Mouse (Mus musculus) liver, embryonic 16.5 days (tissue): ENCODE results near the gene Tcf7l2. TPM values are rescaled to one million over a fixed set of nuclear protein-coding genes. Genes with fewer than 3 reads are reported as not detected.
A peak's percentile ranks its signal among the peaks of the same experiment; 100 is the strongest.

Source experiments
- ATAC-seq: fragments of 200-750 bp; cut with Nextera tagmentation; 2 replicates; pipeline ENCODE4 v1.8.0; 2017; ENCODE audit warnings: low read depth, mild to moderate bottlenecking, moderate number of reproducible peaks, moderate library complexity
- H3K27ac ChIP-seq: fragments of 300-500 bp; sonication (generic); 2 replicates; pipeline ENCODE4 v1.5.1; 2014; ENCODE audit warnings: mild to moderate bottlenecking, low read length
- H3K27me3 ChIP-seq: fragments of 300-500 bp; sonication (generic); 2 replicates; pipeline ENCODE4 v1.6.1; 2014; ENCODE audit warnings: low read depth, low read length, mixed read lengths; ENCODE audit not compliant: control insufficient read depth, insufficient read depth
- H3K36me3 ChIP-seq: fragments of 300-500 bp; sonication (generic); 2 replicates; pipeline ENCODE4 v1.6.1; 2014; ENCODE audit warnings: mild to moderate bottlenecking; ENCODE audit not compliant: control insufficient read depth, insufficient read depth
- H3K4me1 ChIP-seq: fragments of 300-500 bp; sonication (generic); 2 replicates; pipeline ENCODE4 v1.6.1; 2014; ENCODE audit warnings: low read depth, low read length, mixed read lengths; ENCODE audit not compliant: control insufficient read depth
- H3K4me2 ChIP-seq: fragments of 300-500 bp; sonication (generic); 2 replicates; pipeline ENCODE4 v1.6.1; 2014; ENCODE audit warnings: low read depth, low read length, mixed read lengths
- H3K4me3 ChIP-seq: fragments of 300-500 bp; sonication (generic); 2 replicates; pipeline ENCODE4 v1.5.1; 2014; ENCODE audit warnings: low read depth, mild to moderate bottlenecking, low read length
- H3K9ac ChIP-seq: fragments of 300-500 bp; sonication (generic); 2 replicates; pipeline ENCODE4 v1.6.1; 2014; ENCODE audit warnings: low read depth, low read length
- H3K9me3 ChIP-seq: fragments of 300-500 bp; sonication (generic); replicated peaks from 2 replicates; pipeline ENCODE4 v1.6.1; 2016; ENCODE audit warnings: low read length; ENCODE audit not compliant: control insufficient read depth
- WGBS: fragments of 180-500 bp; shearing (Covaris S2); extraction: QIAGEN DNeasy Blood & Tissue Kit; methylation state at CpG from one replicate; pipeline ENCODE4 v1.1.7; 2014; ENCODE audit not compliant: insufficient replicate concordance; 5-methylcytosine and 5-hydroxymethylcytosine counted together
- polyA plus RNA-seq: library from polyadenylated mRNA; unstranded; fragments of >200 nt; fragmentation: Nextera tagmentation; extraction: Ambion mirVana; gene quantifications from 2 replicates; pipeline ENCODE4 v1.2.1, GENCODE M21; 2015

Gene Tcf7l2
- polyA plus RNA-seq, 1 experiment from 2014 or later = 20.7 TPM

GRCm38 (mm10) chr19:55740753-55741438, 724 bp upstream of the Tcf7l2 start:
- Histone ChIP-seq H3K4me2 (peak overlapping the region; percentile 67), H3K4me1 (peaks cover 3% of the 10 kb centered on the region), H3K27ac (peak overlapping the region; percentile 52), H3K9ac (peak overlapping the region; percentile 42; the same call in 1 of the 2 replicates), H3K36me3 (no peaks in the 10 kb centered on the region), H3K9me3 (no peaks in the 10 kb centered on the region), H3K4me3 (peak overlapping the region; percentile 66), H3K27me3 (peaks cover 51% of the 10 kb centered on the region)
- WGBS = 14% methylated on average over 10 of the region's 10 CpGs
- ATAC-seq = no peak; the same call in 1 of the 2 replicates

- Histone ChIP-seq H3K27ac (peak overlapping the region; percentile 81), H3K4me3 (peak overlapping the region; percentile 66), H3K4me2 (peak overlapping the region; percentile 67), H3K4me1 (peaks cover 5% of the 10 kb centered on the region), H3K9me3 (no peaks in the 10 kb centered on the region), H3K36me3 (no peaks in the 10 kb centered on the region), H3K27me3 (peaks cover 65% of the 10 kb centered on the region), H3K9ac (peak overlapping the region; percentile 66)
- under 1% methylated on average over 56 of the region's 70 CpGs for WGBS
- no peak for ATAC-seq
Measured at GRCm38 (mm10) chr19:55742386-55743000, 873 bp downstream of the Tcf7l2 start.

GRCm38 (mm10) chr19:55743001-55743556, 1.5 kb downstream of the Tcf7l2 start:
- ATAC-seq = no peak
- peak overlapping the region; percentile 66 for H3K9ac ChIP-seq
- H3K4me2 ChIP-seq = peak overlapping the region; percentile 67
- H3K9me3 ChIP-seq = no peaks in the 10 kb centered on the region
- WGBS = under 1% methylated on average over 32 of the region's 38 CpGs
- no peaks in the 10 kb centered on the region for H3K36me3 ChIP-seq
- H3K4me3 ChIP-seq = peak overlapping the region; percentile 66
- peaks cover 69% of the 10 kb centered on the region for H3K27me3 ChIP-seq
- peaks cover 6% of the 10 kb centered on the region for H3K4me1 ChIP-seq
- H3K27ac ChIP-seq = peak overlapping the region; percentile 82

GRCm38 (mm10) chr19:55743557-55744441, 2.2 kb downstream of the Tcf7l2 start:
- under 1% methylated on average over 47 of the region's 47 CpGs for WGBS
- H3K27me3 ChIP-seq = peaks cover 72% of the 10 kb centered on the region
- no peaks in the 10 kb centered on the region for H3K9me3 ChIP-seq
- peak overlapping the region; percentile 62 for H3K9ac ChIP-seq
- H3K27ac ChIP-seq = peak overlapping the region; percentile 82
- peak overlapping the region; percentile 66 for H3K4me3 ChIP-seq
- H3K4me1 ChIP-seq = peaks cover 6% of the 10 kb centered on the region
- peak overlapping the region; percentile 67 for H3K4me2 ChIP-seq
- ATAC-seq = peak; percentile 58
- H3K36me3 ChIP-seq = no peaks in the 10 kb centered on the region

- Histone ChIP-seq H3K36me3 (no peaks in the 10 kb centered on the region), H3K4me3 (peak overlapping the region; percentile 66), H3K9me3 (no peaks in the 10 kb centered on the region), H3K4me2 (peak overlapping the region; percentile 67), H3K9ac (no peak overlapping the region), H3K27me3 (peaks cover 72% of the 10 kb centered on the region), H3K4me1 (peaks cover 6% of the 10 kb centered on the region), H3K27ac (no peak overlapping the region; the same call in 1 of the 2 replicates)
- ATAC-seq = no peak
- 7% methylated on average over 21 of the region's 21 CpGs for WGBS
Measured at GRCm38 (mm10) chr19:55744576-55745191, 3.1 kb downstream of the Tcf7l2 start.

GRCm38 (mm10) chr19:55745192-55745578, 3.6 kb downstream of the Tcf7l2 start:
- Histone ChIP-seq H3K4me3 (no peak overlapping the region; the same call in 1 of the 2 replicates), H3K9me3 (no peaks in the 10 kb centered on the region), H3K27ac (no peak overlapping the region), H3K4me2 (peak overlapping the region; percentile 67; the same call in 1 of the 2 replicates), H3K9ac (no peak overlapping the region), H3K4me1 (peaks cover 6% of the 10 kb centered on the region), H3K36me3 (no peaks in the 10 kb centered on the region), H3K27me3 (peaks cover 72% of the 10 kb centered on the region)
- 33% methylated on average over 9 of the region's 9 CpGs for WGBS
- no peak for ATAC-seq

- no peak for ATAC-seq
- H3K27me3 ChIP-seq = peaks cover 64% of the 10 kb centered on the region
- H3K4me2 ChIP-seq = no peak overlapping the region
- peaks cover 4% of the 10 kb centered on the region for H3K4me1 ChIP-seq
- 37% methylated on average over 5 of the region's 5 CpGs for WGBS
- no peak overlapping the region for H3K4me3 ChIP-seq
- no peak overlapping the region for H3K9ac ChIP-seq
- H3K36me3 ChIP-seq = no peaks in the 10 kb centered on the region
- H3K27ac ChIP-seq = no peak overlapping the region
- no peaks in the 10 kb centered on the region for H3K9me3 ChIP-seq
Measured at GRCm38 (mm10) chr19:55746241-55746640, 4.6 kb downstream of the Tcf7l2 start.

- H3K4me1 ChIP-seq = peaks cover 3% of the 10 kb centered on the region
- WGBS = 12% methylated on average over 13 of the region's 13 CpGs
- H3K36me3 ChIP-seq = no peaks in the 10 kb centered on the region
- H3K9ac ChIP-seq = no peak overlapping the region
- H3K9me3 ChIP-seq = no peaks in the 10 kb centered on the region
- no peak for ATAC-seq
- no peak overlapping the region for H3K27ac ChIP-seq
- H3K27me3 ChIP-seq = peaks cover 52% of the 10 kb centered on the region
- no peak overlapping the region for H3K4me2 ChIP-seq
- H3K4me3 ChIP-seq = no peak overlapping the region
Measured at GRCm38 (mm10) chr19:55747237-55747925, 5.8 kb downstream of the Tcf7l2 start.
